Mouse (Mus musculus) right cerebral cortex, postnatal 36 days (tissue): Measurements from ENCODE around the gene Sycn.
"Not testable (repeated sequence)": the region's sequence is repeated elsewhere in the genome, so short reads cannot be mapped to it uniquely, and the experiment has no call there.

Experiments used
- DNase-seq, 2 experiments: peaks; one replicate each; pipeline ENCODE4 v3.0.0; 2022; ENCODE audit warnings: low spot score in 2 of 2, mixed read lengths in 1 of 2

Gene Sycn

DNA sequence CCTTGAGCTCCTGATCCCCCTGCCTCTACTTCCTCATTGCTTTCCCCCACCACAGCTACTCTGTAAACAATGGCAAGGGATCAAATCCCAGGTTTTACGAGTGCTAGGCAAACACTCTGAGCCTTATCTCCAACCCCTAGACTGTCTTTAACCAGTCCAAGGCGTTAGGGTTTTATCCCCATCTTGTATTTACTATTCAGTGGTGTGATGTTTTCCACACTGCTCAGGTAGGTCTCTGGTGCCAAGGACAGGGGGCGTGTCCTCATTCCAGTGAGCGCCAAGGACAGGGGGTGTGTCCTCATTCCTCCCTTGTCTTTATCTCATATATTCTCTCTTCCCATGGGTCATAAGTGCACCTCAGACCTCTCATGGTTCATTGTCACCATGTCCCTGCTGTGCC lies at the start of gene Sycn:
Gene Sycn (plus strand): TSS at position 360 of the 400 bp plus-strand sequence.
- DNase-seq = no peak

GRCm38 (mm10) chr7:28490903-28491302 lies 49.8 kb upstream of the Sycn start:
- DNase-seq = no peak

GRCm38 (mm10) chr7:28492310-28492709 lies 48.4 kb upstream of the Sycn start:
- no peak for DNase-seq

DNA sequence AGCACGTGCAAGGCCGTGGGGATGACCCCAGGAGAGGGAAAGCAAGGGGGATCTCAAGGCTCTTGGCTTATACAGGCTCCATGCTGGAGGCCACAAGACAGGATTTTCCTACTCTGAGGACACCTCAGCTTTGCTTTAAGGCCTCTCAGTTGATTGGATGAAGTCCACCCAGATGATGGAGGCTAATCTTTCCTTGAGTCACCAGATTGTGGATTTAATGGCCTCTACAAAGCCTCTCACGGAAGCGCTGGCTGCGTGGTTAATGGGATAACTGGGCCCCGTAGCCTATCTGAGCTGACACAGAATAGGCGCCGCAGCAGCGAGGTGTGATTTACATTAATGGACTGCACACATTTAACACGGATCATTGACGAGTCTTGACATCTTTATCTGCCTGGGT lies 45.3 kb upstream of the Sycn start:
- DNase-seq = no peak

DNA sequence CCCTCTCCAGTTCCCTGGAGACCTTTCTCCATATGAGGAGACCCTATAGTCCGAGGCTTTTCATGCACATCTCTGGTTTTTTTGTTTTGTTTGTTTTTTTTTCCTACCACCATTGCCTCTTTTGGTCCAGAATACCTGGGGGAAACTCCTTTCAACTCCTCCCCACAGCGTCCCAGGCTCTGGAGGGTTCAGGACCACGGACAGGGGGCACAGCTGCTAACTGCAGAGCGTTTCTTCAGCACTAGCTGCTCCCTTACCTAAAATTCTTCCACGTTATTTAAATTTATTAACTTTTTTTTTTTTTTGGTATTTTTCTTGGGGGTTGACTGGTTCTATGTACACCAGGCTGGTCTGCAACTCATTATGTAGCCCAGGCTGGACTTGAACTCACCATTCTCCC lies 35.1 kb upstream of the Sycn start:
- DNase-seq = no peak

DNA sequence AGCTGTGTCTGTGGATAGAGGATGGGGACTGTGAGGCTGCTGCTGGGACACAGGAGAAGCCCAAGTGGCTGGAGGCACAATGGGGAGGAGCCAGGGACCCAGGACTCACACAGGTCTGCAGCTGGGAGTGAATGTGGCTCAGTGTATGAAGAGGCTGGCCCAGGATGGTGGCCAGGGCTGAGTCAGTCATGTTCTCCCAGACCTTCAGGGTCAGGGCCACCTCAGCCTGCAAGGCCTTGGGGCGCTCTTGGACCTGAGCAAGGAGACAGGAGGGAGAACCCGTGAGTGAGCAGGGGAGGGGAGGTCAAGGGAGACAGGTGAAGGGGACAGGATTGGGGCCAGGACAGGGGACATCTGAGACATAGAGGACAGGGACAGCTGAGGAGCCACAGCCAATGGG lies 31.6 kb upstream of the Sycn start:
- not testable (repeated sequence) for DNase-seq

GRCm38 (mm10) chr7:28510405-28510974 lies 30.2 kb upstream of the Sycn start, which contains the start of gene Ifnl2:
Ifnl2 (minus strand) TSS chr7:28510455.
- DNase-seq = not testable (repeated sequence)

GRCm38 (mm10) chr7:28511441-28511840 lies 29.2 kb upstream of the Sycn start:
- no peak for DNase-seq

DNA sequence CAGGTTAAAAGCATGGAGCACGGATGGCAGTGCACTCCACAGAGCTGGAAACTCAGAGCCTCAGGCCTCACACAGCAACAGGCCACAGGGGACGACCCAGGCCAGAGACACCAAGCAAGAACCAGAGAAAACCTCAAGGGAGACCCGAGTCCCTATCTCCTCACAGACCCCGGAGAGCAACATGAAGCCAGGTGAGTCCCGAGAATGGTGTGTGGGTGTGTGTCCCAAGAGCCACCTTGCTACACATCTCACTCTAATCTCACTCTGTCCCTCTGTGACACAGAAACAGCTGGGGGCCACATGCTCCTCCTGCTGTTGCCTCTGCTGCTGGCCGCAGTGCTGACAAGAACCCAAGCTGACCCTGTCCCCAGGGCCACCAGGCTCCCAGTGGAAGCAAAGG lies 18.1 kb upstream of the Sycn start, which contains the start of gene Ifnl3:
Gene Ifnl3 (plus strand): TSS at position 301 of the 400 bp plus-strand sequence.
- not testable (repeated sequence) for DNase-seq

DNA sequence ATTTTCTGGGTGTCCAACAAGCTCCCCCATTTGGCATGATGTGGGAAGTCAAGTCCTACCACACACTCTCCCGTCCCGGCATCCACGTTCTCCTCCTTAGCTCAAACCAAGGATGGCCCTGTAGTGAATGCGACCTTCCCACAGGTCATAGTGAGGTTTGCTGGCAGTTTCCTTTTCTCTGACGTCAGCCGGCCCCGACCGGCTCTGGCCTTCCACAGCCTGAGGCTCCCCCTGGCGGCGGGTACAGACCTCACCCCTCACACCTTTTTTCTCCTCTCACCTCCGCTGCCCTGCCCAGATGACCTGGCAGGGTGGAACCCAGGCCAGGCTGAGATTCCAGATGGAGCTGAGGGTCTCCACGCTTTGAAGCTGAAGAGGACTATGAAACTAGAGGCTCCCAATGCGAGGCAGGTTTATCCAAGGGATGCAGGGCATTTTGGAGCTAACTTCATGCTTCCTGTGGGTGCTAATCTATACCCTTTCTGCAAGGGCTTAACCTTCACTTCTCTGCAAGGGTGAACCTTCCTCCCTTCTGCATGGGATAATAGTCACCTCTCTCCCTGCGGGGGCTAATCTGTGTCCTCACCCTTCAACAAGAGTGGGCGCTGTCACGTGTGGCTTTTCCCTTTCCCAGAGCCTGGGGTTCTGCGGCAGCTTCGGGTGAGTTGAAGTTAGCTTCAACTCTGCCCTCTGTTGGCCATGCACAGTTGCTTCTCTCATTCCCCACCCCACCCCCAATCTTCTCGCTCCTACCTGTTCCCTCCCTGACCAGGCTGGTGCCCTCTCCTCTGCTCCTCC lies 12.6 kb upstream of the Sycn start:
- peak; percentile 6 to 16 for DNase-seq

DNA sequence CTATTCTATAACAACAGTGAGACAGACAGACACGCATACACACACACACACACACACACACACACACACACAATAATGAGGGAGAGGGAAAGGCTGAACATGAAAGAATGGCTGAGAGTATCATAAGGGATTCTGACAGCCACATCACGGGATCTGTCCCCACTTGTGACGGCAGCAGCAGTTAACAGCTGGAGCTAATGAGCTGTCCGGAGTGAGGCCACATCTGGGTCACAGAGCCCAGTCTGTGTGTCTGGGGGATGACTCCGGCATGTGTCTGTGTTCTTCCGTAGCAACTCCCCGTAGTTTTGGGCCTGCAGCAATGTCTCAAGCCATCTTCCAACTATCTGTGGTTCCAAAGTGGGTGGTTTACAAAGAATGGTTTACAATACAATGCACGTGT lies 8.7 kb upstream of the Sycn start:
- DNase-seq = no peak

- not testable (repeated sequence) for DNase-seq
Measured at GRCm38 (mm10) chr7:28538886-28539285, 1.8 kb upstream of the Sycn start.

DNA sequence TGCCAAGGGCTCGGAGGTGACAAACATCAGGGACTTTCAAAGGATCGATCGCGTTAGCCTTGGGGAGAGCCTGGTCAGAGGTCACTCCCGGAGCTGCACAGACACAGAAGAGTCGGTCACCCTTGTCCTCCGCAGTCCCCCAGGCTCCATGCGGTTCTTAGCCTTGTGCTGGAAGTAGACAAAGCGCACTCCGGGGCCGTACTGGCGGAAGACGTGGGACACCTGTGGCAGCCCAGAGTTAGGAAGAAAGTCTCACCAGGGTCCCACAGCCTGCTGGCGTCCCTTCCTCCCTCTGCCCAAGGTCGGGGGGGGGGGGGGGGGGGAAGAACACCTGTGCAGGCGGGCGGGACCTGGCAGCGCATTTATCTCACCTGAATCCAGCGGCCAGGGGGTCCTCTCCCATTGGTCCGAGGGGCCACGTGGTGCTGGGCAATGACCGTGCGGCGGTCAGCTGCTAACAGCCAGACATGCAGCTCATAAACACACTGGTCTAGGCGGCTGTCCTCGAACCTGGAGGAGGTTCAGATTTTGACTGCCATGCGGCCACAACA lies 3.4 kb downstream of the Sycn start:
- DNase-seq = no peak

- DNase-seq = no peak
Measured at GRCm38 (mm10) chr7:28545048-28545890, 4.6 kb downstream of the Sycn start.

- no peak for DNase-seq
Measured at GRCm38 (mm10) chr7:28545891-28546210, 5.2 kb downstream of the Sycn start.

DNA sequence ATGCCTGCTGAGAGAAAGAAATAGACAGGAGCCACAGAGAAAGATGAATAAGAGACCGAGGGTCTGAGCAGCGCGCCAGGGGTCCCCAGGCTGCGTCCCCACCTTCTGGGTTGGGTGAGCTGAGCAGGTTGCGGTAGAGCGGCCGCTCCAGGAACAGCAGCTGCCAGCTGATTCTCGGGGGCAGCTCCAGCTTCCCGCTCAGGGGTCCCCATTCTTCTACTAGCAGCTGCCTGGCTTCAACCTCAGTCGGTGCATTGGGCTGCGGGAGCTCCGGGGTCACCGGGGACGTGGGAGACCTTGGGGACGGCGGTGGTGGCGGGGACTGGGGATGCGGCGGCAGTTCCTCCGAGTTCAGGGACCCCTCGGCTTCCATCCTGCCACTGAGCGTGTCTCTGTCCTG lies 6.0 kb downstream of the Sycn start:
- DNase-seq = no peak

DNA sequence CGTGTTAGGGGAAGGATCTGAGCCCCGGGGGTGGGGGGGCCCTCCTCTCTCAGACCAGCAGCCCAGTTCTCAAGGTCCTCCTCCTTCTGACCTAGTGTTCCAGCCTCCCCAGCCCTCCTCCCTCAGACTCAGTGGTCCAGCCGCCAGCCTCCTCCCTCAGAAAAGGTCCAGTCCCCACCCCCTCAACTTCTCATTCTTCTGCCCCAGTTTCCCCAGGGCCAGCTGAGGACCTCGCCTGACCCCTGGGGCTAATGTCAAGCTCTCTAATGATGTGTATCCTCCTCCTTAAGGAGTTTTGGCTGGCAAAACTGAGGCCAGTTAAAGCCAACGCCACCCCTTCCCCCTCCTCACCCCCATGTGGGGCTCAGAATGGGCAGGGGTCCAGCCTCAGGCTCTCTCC lies 6.5 kb downstream of the Sycn start, which contains the start of gene Nccrp1:
Gene Nccrp1 (minus strand): TSS at position 101 of the 400 bp plus-strand sequence.
- no peak for DNase-seq

- no peak for DNase-seq
Measured at GRCm38 (mm10) chr7:28547628-28548027, 6.9 kb downstream of the Sycn start.

- DNase-seq = no peak
Measured at GRCm38 (mm10) chr7:28553076-28553475, 12.4 kb downstream of the Sycn start.

DNA sequence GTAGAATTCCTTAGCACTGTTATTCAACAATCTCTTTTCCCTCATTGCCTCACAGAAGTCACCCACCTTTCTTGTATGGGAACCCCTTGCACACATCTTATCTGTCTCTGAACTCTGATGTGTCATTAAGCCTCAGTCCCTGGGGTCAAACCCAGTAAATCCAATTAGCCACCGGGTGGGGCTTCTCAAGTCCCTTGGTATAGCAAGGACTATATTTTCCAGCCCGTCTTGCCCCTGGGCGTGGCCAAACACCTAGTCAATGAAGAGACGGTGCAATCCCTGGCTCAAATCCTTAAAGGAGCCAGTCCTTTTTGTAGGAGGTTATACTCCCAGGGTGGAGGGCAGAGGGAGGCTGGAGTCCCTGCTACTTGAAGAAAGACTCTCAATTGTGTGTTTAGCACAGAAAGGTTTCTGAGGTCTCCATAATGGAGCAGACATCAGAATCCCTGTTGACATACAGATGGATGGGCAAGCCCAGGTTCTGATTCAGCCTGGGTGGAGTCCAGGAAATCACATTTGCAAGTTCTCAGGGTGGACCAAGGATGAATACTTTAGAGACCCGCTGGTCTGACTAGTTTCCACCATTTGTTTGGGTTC lies 15.4 kb downstream of the Sycn start:
- no peak for DNase-seq

DNA sequence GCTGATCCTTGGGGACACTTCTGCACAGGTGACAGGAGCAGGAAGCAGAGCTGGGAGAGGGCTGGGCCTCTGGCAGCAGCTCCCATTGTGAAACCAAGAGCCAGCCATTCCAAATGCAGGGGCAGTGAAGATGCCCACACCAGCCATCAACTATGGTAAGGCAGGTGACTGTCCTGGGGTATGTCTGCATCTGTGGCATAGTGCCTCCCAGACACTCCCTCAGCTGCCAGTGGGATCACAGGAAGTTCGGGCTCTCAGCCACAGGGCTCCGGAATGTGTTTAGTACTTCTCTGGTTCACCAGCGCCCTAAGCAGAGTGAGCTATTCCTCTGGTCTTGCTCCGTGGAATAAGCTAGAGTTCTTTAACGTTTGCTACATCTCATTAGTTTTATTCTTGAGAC lies 16.4 kb downstream of the Sycn start:
- DNase-seq = no peak

DNA sequence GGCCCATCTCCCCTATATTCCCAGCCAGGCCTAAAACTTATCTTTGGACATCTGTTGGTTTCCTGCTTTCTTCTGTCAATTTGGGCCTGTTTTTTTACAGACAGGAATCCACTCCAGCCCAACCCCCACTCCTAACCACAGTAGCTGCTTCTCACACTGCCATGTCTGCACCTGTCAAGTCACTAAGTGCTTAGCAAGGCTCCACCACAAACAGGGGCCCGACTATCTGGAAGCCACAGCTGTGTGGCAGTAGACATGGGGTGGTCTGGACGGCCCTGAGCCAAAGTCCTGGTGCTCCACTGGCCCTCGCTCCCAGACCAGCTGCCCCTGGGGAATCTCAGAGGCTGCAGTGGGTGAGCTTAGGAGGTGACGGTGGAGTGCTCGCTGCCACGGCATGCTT lies 17.0 kb downstream of the Sycn start:
- DNase-seq = no peak
